Mouse (Mus musculus) MEL (cell line): ENCODE measurements at regions not wholly inside any gene's neighbourhood (a gene's known extent, or its start where the extent isn't known, plus 50 kb on each side); places are given as distances from the start of the nearest gene placed in this dataset.

Experiments used
- HCFC1 ChIP-seq: IDR thresholded peaks from 2 replicates; pipeline ENCODE4 v1.6.1; 2012; ENCODE audit warnings: low read depth, mild to moderate bottlenecking, inconsistent platforms, low read length, improper control_type of control experiment, moderate library complexity
- POLR2A ChIP-seq, 2 experiments: IDR thresholded peaks; 2 replicates each; pipeline ENCODE4 v1.6.1; 2011 to 2012; ENCODE audit warnings: low read length in 2 of 2, mild to moderate bottlenecking in 2 of 2, control low read depth in 1 of 2, improper control_type of control experiment in 1 of 2, low read depth in 1 of 2, moderate library complexity in 1 of 2; ENCODE audit not compliant: control insufficient read depth in 1 of 2, insufficient read depth in 1 of 2, poor library complexity in 1 of 2
- ZNF384 ChIP-seq: IDR thresholded peaks from 2 replicates; pipeline ENCODE4 v1.6.1; 2012; ENCODE audit warnings: low read depth, mild to moderate bottlenecking, inconsistent platforms, low read length, improper control_type of control experiment

DNA sequence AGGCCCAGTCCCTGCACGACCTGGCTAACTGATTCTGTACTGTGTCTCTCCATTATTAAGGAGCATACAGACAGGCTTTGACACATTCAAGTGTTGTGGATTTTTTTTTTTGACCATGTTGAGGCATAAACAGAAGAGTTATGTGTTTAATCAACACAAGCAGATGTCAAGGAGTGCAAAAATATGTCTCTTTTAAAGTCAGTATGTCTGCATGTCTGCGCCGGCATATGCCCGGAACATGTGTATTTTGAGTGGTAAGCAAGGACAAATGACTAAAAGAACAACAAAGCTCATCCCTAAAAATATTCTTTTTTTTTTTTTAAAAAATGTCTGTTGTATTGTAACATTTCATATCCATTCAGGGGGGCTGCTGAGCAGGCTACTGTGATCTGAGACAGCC is 364.4 kb upstream of the Id4 start:
- no peak for TF ChIP-seq HCFC1
- TF ChIP-seq ZNF384, result no peak
- no peak for TF ChIP-seq POLR2A (IDR thresholded peaks at IDR 0.05; ENCODE audit: control insufficient read depth in 1 of 2, insufficient read depth in 1 of 2, low read depth in 1 of 2, low read length in 2 of 2, poor library complexity in 1 of 2)
